Mouse (Mus musculus) left cerebral cortex, adult 11 months (tissue): ENCODE measurements around the gene BC051142.

Source experiments
- DNase-seq: peaks from one replicate; pipeline ENCODE4 v3.0.0; 2022; ENCODE audit warnings: low spot score

BC051142 gene

GRCm38 (mm10) chr17:34398711-34399393, at the start of gene BC051142:
TSS of gene BC051142 (plus strand) at chr17:34398820.
- DNase-seq, result peak; percentile 85

DNA sequence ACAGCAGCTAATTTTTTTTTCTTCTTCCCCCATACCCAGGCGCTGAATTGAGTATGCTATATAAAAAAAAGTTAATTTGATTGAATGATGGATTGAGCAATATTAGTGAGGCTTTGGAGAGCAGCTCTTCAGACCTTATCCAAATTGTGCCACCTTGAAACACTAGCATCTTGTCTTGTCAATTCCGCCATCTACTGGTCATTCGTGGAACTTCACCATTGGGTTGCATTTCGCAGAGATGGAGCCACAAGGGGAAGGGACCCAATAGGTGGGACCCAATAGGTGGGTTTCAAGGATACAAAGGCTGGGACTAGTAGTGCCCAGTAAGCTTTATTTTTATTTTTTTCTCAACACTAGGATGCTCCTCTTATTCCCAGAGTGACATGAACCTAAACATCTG, 49.2 kb upstream of the BC051142 start:
- DNase-seq, result peak; percentile 48

DNA sequence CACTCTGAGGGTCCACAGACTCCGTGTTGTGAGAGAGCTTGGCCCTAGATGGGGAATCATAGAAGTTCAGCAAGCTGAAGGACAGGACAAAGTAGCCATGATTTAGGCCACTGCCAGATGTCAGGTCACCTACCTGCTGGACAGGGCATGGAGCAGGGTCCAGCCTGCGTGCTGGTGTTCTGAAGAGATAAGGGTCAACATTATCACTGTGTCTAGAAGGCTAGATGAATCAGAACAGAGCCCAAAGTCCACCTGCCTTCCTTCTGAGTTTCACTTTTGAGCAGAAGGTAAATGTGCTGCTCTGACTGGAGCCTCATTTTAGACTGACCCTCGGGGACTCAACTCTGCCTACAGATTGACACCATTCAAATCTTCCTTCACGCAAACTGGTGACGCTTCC, 44.1 kb upstream of the BC051142 start, which contains the start of gene Btnl2:
Btnl2 (plus strand) TSS at position 284 of the 400 bp plus-strand sequence.
- DNase-seq, result no peak

DNA sequence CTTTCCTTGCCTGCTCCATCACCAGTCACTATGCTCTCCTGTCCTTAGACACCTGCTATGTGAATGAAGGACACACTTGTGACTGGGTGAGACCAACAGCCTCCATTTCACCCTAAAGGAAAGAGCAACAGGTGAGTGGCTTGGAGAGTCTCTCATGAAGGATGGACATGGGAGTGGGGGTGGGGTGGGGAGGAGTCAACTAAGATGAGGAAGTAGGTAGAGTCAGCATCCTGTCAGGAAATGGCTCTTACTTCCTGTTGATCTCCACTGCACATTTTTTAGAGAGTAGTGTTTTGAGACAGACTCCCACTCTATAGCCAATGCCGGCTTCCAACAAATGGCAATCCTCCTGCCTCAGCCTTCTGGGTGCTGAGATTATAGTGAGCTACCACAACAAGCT, 43.7 kb upstream of the BC051142 start:
- DNase-seq, result no peak

DNA sequence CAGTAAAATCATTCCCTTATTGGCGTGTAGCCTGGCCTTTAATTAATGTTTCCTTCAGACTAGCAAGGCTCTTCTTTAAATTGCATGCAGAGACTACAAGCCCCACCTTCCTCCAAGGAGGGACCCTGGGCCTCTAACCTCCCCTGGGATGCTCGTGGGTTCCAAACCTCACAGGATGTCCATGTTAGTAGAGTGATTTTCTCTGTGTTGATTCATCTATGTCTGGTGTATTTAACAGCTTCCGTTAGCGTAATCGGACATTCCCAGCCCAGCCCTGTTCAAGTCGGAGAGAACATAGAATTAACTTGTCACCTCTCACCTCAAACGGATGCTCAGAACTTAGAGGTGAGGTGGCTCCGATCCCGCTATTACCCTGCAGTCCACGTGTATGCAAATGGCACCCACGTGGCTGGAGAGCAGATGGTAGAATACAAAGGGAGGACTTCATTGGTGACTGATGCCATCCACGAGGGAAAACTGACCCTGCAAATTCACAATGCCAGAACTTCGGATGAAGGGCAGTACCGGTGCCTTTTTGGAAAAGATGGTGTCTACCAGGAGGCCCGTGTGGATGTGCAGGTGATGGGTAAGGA, 35.6 kb upstream of the BC051142 start:
- no peak for DNase-seq

GRCm38 (mm10) chr17:34363676-34364310, 34.8 kb upstream of the BC051142 start:
- no peak for DNase-seq

- no peak for DNase-seq
These were observed 33.6 kb upstream of the BC051142 start for GRCm38 (mm10) chr17:34365031-34365430.

- no peak for DNase-seq
These were observed 28.1 kb upstream of the BC051142 start for GRCm38 (mm10) chr17:34370563-34370962.

- no peak for DNase-seq
These were observed 25.4 kb upstream of the BC051142 start for GRCm38 (mm10) chr17:34373055-34373709.

- no peak for DNase-seq
These were observed 21.8 kb upstream of the BC051142 start, which contains the start of gene Btnl1 for GRCm38 (mm10) chr17:34376847-34377246. TSS of gene Btnl1 (plus strand) at chr17:34377132.

DNA sequence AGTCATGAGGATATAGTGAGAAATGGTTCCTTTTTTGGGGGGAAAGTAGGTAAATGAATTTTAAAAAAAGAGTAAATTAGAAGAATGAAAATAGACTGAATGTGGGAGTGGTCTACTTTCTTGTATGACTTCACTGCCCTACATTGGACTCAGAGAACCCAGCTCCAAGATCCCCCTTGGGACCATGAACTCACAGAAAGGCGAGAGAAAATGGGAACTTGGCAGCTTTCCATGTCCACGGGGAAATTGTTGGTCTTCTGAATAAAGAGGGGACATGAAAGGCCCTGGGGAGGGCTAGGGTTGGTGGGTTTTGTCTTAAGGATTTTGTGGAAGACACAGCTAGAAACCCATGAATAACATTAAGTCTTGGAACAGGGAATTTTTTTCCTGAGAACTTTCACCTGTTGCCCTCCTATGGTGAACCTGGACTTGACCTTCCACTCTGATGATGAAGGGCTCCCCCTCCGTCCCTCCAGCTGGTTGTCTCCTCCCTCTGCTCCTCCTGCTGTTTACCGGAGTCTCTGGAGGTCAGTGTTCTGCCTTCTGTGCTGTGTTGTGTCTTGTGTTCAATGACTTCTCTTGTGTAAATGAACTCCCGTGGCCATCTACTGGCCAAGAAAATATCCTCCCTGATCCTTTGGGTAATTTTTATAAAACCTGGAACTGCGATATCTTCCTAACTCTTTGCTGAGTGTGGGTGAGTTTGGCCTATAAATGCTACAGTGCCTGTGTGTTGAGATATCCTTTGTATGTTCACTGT, 21.0 kb upstream of the BC051142 start:
- no peak for DNase-seq

- no peak for DNase-seq
These were observed 19.9 kb upstream of the BC051142 start for GRCm38 (mm10) chr17:34378716-34379115.

GRCm38 (mm10) chr17:34379451-34379850, 19.2 kb upstream of the BC051142 start:
- DNase-seq, result no peak

DNA sequence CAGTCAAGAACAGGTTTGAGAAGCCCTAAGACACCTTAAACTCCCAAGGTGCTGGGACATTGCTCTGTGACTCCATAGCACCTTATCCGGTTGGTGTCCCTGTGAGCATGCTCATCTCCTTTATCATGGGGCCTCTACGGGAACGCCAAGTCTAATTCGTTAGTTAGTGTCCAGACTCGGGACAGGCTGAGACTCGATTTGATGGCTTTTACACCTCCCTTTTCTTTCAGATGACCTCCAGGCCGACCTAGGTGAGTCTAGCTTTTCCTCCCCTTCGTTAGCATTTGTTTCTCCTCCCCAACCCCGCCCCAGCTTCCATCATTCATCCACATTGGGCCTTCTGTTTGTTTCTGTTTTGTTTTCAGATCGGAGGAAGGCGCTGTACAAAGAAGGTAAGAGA, 16.7 kb upstream of the BC051142 start:
- no peak for DNase-seq

- no peak for DNase-seq
These were observed 15.4 kb upstream of the BC051142 start for GRCm38 (mm10) chr17:34383212-34383611.

DNA sequence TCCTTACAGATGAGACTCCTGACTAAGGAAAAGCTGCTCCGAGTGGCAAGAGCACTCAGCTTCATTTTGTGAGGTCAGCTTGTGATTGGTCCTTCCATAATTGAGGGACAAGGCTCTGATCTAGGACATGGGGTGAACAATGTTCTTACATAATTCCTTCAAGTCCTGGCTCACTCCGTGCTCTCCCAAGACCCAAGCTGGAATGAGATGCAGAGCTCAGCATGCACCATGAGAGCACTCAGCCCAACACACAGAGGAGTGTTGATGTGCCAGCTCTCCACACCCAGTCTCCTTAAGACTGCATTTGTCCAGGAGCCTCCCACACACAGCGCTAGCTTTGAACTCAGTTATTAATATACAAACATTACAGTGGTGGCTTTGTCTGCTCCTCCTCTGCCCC, 13.9 kb upstream of the BC051142 start:
- no peak for DNase-seq

- no peak for DNase-seq
These were observed 12.0 kb upstream of the BC051142 start for GRCm38 (mm10) chr17:34386656-34387055.

DNA sequence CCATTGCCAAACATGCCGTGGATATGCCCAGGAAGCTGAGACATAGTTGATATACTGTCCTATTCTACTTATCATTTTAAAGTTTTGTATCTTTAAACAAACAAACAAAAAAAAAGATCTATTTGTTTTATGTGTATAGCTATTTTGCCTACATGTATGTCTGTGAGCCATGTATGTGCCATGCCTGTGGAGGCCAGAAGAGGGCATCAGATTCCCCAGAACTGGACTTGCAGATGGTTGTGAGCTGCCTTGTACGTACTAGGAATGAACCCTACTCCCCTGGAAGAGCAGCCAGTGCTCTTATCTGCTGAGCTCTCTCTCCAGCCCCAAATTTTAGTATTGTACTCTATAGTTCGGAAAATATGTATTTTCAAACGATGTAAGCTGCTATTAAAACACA, 10.1 kb upstream of the BC051142 start:
- DNase-seq, result no peak

GRCm38 (mm10) chr17:34391507-34391906, 7.1 kb upstream of the BC051142 start:
- no peak for DNase-seq

DNA sequence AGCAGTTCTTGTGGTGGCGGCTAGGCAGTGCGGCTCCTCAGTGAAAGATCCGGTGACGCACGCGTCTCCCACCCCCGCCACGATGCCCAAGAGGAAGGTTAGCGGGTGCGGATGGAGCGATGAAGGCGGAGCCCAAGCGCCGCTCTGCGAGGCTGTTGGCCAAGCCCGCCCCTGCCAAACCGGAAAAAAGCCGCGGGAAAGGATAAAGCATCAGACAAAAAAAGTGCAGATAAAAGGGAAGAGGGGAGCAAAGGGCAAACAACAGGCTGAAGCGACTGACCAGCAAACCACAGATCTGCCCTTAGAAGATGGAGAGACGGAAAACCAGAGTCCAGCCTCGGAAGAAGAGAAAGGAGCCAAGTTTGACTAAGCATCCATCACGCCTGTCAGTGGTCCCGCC, 6.3 kb upstream of the BC051142 start:
- DNase-seq, result no peak

DNA sequence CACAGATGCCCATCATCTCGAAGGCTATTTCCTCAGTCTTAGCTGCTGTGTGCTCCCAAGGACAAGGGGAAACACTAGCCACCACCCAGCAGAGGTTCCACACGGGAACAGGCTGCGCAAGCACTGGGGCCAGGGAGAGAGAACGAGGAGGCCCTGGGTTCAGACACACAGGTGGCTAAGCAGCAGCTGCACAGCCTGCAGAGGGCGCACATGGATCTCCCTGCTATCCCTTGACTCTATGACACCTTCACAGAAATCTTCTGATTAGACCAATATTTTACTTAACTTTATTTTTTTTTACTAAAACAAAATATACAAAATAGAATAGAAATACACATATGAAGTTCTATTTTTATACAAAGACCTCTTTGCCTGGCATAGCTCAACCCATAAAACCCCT, 1.3 kb upstream of the BC051142 start:
- DNase-seq, result no peak
